22 mouse cellular contexts compared by ENCODE assay signal in the genomic region with DNA sequence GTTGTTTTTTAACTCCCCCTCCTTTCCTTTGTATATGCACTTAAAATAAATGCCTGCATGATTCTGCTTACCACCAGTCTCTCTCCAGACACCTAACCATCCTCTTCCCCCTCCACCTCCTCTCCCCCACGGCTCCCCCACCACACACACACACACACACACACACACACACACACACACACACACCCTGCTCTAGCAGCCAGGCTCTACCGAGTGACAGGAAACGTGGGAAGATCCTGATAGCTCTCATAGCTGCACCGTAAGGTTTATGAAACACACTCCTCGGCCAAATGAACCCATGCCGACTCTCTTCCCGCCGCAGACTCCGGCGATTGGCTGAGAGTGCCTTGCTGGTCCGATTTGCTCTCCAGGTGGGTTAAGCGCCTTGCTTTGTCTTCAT.
DNase-seq lines count a peak whose midpoint lies in the region; ATAC-seq and TF ChIP-seq lines count a peak whose summit lies in the region.
"Had no signal": no experiment of that assay in that cellular context is flagged by ENCODE, and none has a peak within 500 bp of the region (broad histone marks: within the 10 kb centered on the region; RNA-seq: fewer than 3 reads in every experiment).

No protein-coding gene starts in this region.

- 75% methylated on average over 12 of the region's 12 CpGs for WGBS in forebrain, embryonic 14.5 days
- 59% methylated on average over 12 of the region's 12 CpGs for WGBS in forebrain, postnatal 0 days
- 56% methylated on average over 12 of the region's 12 CpGs for WGBS in midbrain, embryonic 14.5 days
- 79% methylated on average over 12 of the region's 12 CpGs for WGBS in midbrain, embryonic 11.5 days
- 64% methylated on average over 12 of the region's 12 CpGs for WGBS in midbrain, embryonic 16.5 days

- H3K9ac ChIP-seq in forebrain, embryonic 14.5 days (ENCODE audit: low read length) = no peak overlapping the region
- H3K9ac ChIP-seq in forebrain, postnatal 0 days = no peak overlapping the region
- no peak overlapping the region for H3K9ac ChIP-seq in midbrain, embryonic 14.5 days (replicated peaks; ENCODE audit: low read length)
- H3K9ac ChIP-seq in midbrain, embryonic 11.5 days (ENCODE audit: low read length) = no peak overlapping the region
- H3K9ac ChIP-seq in midbrain, embryonic 16.5 days (ENCODE audit: low read depth, low read length) = no peak overlapping the region
- H3K9ac ChIP-seq: heart, embryonic 13.5 days; limb, embryonic 12.5 days; liver, embryonic 14.5 days had no signal

- TF ChIP-seq CTCF in forebrain, postnatal 0 days (IDR thresholded peaks at IDR 0.05; ENCODE audit: low read depth) = no peak

- no peak overlapping the region for H3K4me3 ChIP-seq in forebrain, embryonic 14.5 days (ENCODE audit: low read depth, low read length)
- H3K4me3 ChIP-seq in forebrain, postnatal 0 days (ENCODE audit: low read depth, low read length) = no peak overlapping the region
- H3K4me3 ChIP-seq in midbrain, embryonic 14.5 days (replicated peaks; ENCODE audit: low read depth, low read length) = no peak overlapping the region
- no peak overlapping the region for H3K4me3 ChIP-seq in midbrain, embryonic 11.5 days (ENCODE audit: low read depth, low read length)
- H3K4me3 ChIP-seq in midbrain, embryonic 16.5 days (ENCODE audit: low read depth, low read length) = no peak overlapping the region
- H3K4me3 ChIP-seq: embryonic facial prominence, embryonic 10.5 days; heart, embryonic 13.5 days; limb, embryonic 12.5 days had no signal

- no peaks in the 10 kb centered on the region for H3K27me3 ChIP-seq in forebrain, embryonic 14.5 days (replicated peaks; ENCODE audit: control insufficient read depth, insufficient read depth, low read length)
- H3K27me3 ChIP-seq in forebrain, postnatal 0 days (ENCODE audit: insufficient read depth, low read length) = peaks cover 10% of the 10 kb centered on the region; the same call in 1 of the 2 replicates
- H3K27me3 ChIP-seq in midbrain, embryonic 14.5 days (ENCODE audit: control insufficient read depth, insufficient read depth, low read length) = no peaks in the 10 kb centered on the region
- H3K27me3 ChIP-seq in midbrain, embryonic 11.5 days (ENCODE audit: control insufficient read depth, insufficient read depth, low read length) = no peaks in the 10 kb centered on the region
- H3K27me3 ChIP-seq in midbrain, embryonic 16.5 days (ENCODE audit: control insufficient read depth, insufficient read depth, low read depth, low read length) = no peaks in the 10 kb centered on the region
- H3K27me3 ChIP-seq: heart, embryonic 13.5 days; limb, embryonic 12.5 days had no signal

- ATAC-seq in forebrain, embryonic 14.5 days = no peak
- ATAC-seq in forebrain, postnatal 0 days = no peak
- ATAC-seq in midbrain, embryonic 14.5 days (ENCODE audit: low FRiP score, low TSS enrichment) = no peak
- no peak for ATAC-seq in midbrain, embryonic 11.5 days (ENCODE audit: low FRiP score)
- peak; percentile 48 to 59; a peak in 3 of 4 replicates for ATAC-seq in hematopoietic stem cell, adult 5-6 weeks (replicated peaks in 1 of 2; ENCODE audit: insufficient read depth in 1 of 2, low FRiP score in 2 of 2, low TSS enrichment in 1 of 2, low read depth in 1 of 2, poor library complexity in 2 of 2, severe bottlenecking in 2 of 2)
- ATAC-seq in midbrain, embryonic 16.5 days = peak; percentile 36; the same call in 1 of the 2 replicates
- ATAC-seq: forebrain, embryonic 16.5 days had no signal

- peak; percentile 28 for DNase-seq in forebrain, embryonic 14.5 days (ENCODE audit: low spot score)
- no peak for DNase-seq in forebrain, postnatal 0 days
- peak; percentile 31 for DNase-seq in midbrain, embryonic 14.5 days
- DNase-seq in midbrain, embryonic 11.5 days (ENCODE audit: low spot score, missing footprints) = no peak
- DNase-seq in testis, postnatal 10 days (ENCODE audit: low spot score) = no peak
- DNase-seq in testis, postnatal 14 days (ENCODE audit: low spot score) = no peak
- DNase-seq: adrenal gland, adult 2 months; cerebellum, adult 11-12 months; cerebellum, postnatal 36 days; kidney, adult 2 months; kidney, postnatal 14 days; layer of hippocampus, adult 9-11 months; lung, postnatal 4 days; right cerebral cortex, adult 18-20 months; spleen, adult 18-20 months had no signal

- H3K4me2 ChIP-seq in forebrain, embryonic 14.5 days (ENCODE audit: low read length) = no peak overlapping the region
- H3K4me2 ChIP-seq in forebrain, postnatal 0 days (ENCODE audit: low read depth) = no peak overlapping the region
- peak overlapping the region; percentile 15; the same call in 1 of the 2 replicates for H3K4me2 ChIP-seq in midbrain, embryonic 14.5 days (ENCODE audit: low read length)
- no peak overlapping the region for H3K4me2 ChIP-seq in midbrain, embryonic 11.5 days
- H3K4me2 ChIP-seq in midbrain, embryonic 16.5 days (ENCODE audit: low read length) = peak overlapping the region; percentile 12; the same call in 1 of the 2 replicates
- H3K4me2 ChIP-seq: heart, embryonic 13.5 days; limb, embryonic 12.5 days had no signal

- no peak overlapping the region for H3K27ac ChIP-seq in forebrain, embryonic 14.5 days (ENCODE audit: low read depth, low read length)
- no peak overlapping the region for H3K27ac ChIP-seq in forebrain, postnatal 0 days (ENCODE audit: low read depth, low read length)
- H3K27ac ChIP-seq in midbrain, embryonic 14.5 days (replicated peaks; ENCODE audit: low read depth, low read length) = peak overlapping the region; percentile 64
- H3K27ac ChIP-seq in midbrain, embryonic 11.5 days (ENCODE audit: low read depth, low read length) = no peak overlapping the region
- peak overlapping the region; percentile 61 for H3K27ac ChIP-seq in midbrain, embryonic 16.5 days (ENCODE audit: low read length)
- H3K27ac ChIP-seq: embryonic facial prominence, embryonic 10.5 days; heart, embryonic 13.5 days; limb, embryonic 12.5 days; liver, embryonic 14.5 days had no signal

- H3K4me1 ChIP-seq in forebrain, embryonic 14.5 days (ENCODE audit: control insufficient read depth, insufficient read depth, low read length) = no peaks in the 10 kb centered on the region; the same call in 1 of the 2 replicates
- no peaks in the 10 kb centered on the region for H3K4me1 ChIP-seq in forebrain, postnatal 0 days (ENCODE audit: insufficient read depth)
- H3K4me1 ChIP-seq in midbrain, embryonic 14.5 days (ENCODE audit: control insufficient read depth, insufficient read depth, low read length) = peaks cover 5% of the 10 kb centered on the region; the same call in 1 of the 2 replicates
- H3K4me1 ChIP-seq in midbrain, embryonic 11.5 days (ENCODE audit: control insufficient read depth, insufficient read depth, low read length) = no peaks in the 10 kb centered on the region
- peaks cover 10% of the 10 kb centered on the region for H3K4me1 ChIP-seq in midbrain, embryonic 16.5 days (ENCODE audit: control insufficient read depth, insufficient read depth, low read length)
- H3K4me1 ChIP-seq: heart, embryonic 13.5 days had no signal

- H3K9me3 ChIP-seq in forebrain, embryonic 14.5 days (replicated peaks; ENCODE audit: control insufficient read depth, low read length) = no peaks in the 10 kb centered on the region
- no peaks in the 10 kb centered on the region for H3K9me3 ChIP-seq in forebrain, postnatal 0 days (ENCODE audit: low read length)
- no peaks in the 10 kb centered on the region for H3K9me3 ChIP-seq in midbrain, embryonic 14.5 days (ENCODE audit: control insufficient read depth, low read length)
- H3K9me3 ChIP-seq in midbrain, embryonic 11.5 days (ENCODE audit: control insufficient read depth, low read length) = no peaks in the 10 kb centered on the region
- no peaks in the 10 kb centered on the region for H3K9me3 ChIP-seq in midbrain, embryonic 16.5 days (replicated peaks; ENCODE audit: control insufficient read depth, low read length, poor library complexity, severe bottlenecking)
- H3K9me3 ChIP-seq: embryonic facial prominence, embryonic 10.5 days; heart, embryonic 13.5 days; limb, embryonic 12.5 days had no signal

- no peaks in the 10 kb centered on the region for H3K36me3 ChIP-seq in forebrain, embryonic 14.5 days (ENCODE audit: control insufficient read depth, insufficient read depth, low read length)
- no peaks in the 10 kb centered on the region for H3K36me3 ChIP-seq in forebrain, postnatal 0 days (ENCODE audit: insufficient read depth)
- H3K36me3 ChIP-seq in midbrain, embryonic 14.5 days (ENCODE audit: control insufficient read depth, insufficient read depth, low read length) = no peaks in the 10 kb centered on the region
- H3K36me3 ChIP-seq in midbrain, embryonic 11.5 days (ENCODE audit: control insufficient read depth, insufficient read depth, low read length) = no peaks in the 10 kb centered on the region
- no peaks in the 10 kb centered on the region for H3K36me3 ChIP-seq in midbrain, embryonic 16.5 days (ENCODE audit: control insufficient read depth, insufficient read depth, low read length)
- H3K36me3 ChIP-seq: embryonic facial prominence, embryonic 10.5 days; heart, embryonic 13.5 days; limb, embryonic 12.5 days had no signal

Comparison
In these comparisons a context has a peak if more than half of its experiments do, and no peak if none do; other contexts are left out.
1. ATAC-seq: peak in hematopoietic stem cell, adult 5-6 weeks (2 of 2) and midbrain, embryonic 16.5 days (single experiment); none in forebrain, embryonic 14.5 days (single experiment), forebrain, postnatal 0 days (single experiment), midbrain, embryonic 14.5 days (single experiment) and midbrain, embryonic 11.5 days (single experiment).
2. DNase-seq: peak in forebrain, embryonic 14.5 days (single experiment) and midbrain, embryonic 14.5 days (single experiment); none in forebrain, postnatal 0 days (single experiment), midbrain, embryonic 11.5 days (single experiment), testis, postnatal 10 days (single experiment) and testis, postnatal 14 days (single experiment).
3. H3K27ac ChIP-seq: peak in midbrain, embryonic 14.5 days (single experiment) and midbrain, embryonic 16.5 days (single experiment); none in forebrain, embryonic 14.5 days (single experiment), forebrain, postnatal 0 days (single experiment) and midbrain, embryonic 11.5 days (single experiment).
4. H3K4me2 ChIP-seq: peak in midbrain, embryonic 14.5 days (single experiment) and midbrain, embryonic 16.5 days (single experiment); none in forebrain, embryonic 14.5 days (single experiment), forebrain, postnatal 0 days (single experiment) and midbrain, embryonic 11.5 days (single experiment).